Mouse (Mus musculus): ENCODE data around the gene Meaf6.

DNA sequence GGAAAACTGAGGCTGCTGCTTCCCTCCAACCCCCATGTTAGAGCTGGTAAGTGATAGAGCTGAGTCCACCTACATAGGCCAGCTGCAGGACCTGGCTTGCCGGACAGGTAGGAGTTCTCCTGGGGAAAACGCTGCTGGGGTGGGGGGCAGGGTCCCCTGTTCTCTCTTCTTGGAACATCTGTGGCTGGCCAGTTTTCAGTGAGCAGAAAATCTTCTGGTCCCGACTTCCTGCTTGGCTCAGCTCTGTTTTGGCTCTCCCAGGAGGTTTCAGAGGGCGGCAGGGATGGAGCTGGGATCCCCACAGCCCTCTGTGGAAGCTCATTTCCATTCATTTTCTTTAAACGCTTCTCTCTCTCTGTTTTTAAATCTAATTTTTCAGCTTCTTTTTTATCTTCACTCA, 64.5 kb downstream of the Meaf6 start:
- no peak for TF ChIP-seq POLR2A (IDR thresholded peaks at IDR 0.05; ENCODE audit: low read depth, low read length)
- no peak for TF ChIP-seq CTCF (IDR thresholded peaks at IDR 0.05; ENCODE audit: borderline replicate concordance, insufficient read depth, low read length)
